Mouse (Mus musculus) stomach, postnatal 0 days (tissue): ENCODE measurements around the gene 1700061G19Rik. TPM values are rescaled to one million over a fixed set of nuclear protein-coding genes. Genes with fewer than 3 reads are reported as not detected.
A peak's percentile ranks its signal among the peaks of the same experiment; 100 is the strongest.

Source experiments
- ATAC-seq: fragments of 200-750 bp; cut with Nextera tagmentation; 2 replicates; pipeline ENCODE4 v1.8.0; 2017; ENCODE audit not compliant: low FRiP score, low TSS enrichment
- DNase-seq: peaks from one replicate; pipeline ENCODE4 v3.0.0-alpha.2; 2016; ENCODE audit warnings: low spot score
- H3K27ac ChIP-seq: fragments of 300-500 bp; sonication (generic); replicated peaks from 2 replicates; pipeline ENCODE4 v1.5.1; 2014; ENCODE audit warnings: mild to moderate bottlenecking, control low read depth
- H3K27me3 ChIP-seq: fragments of 300-500 bp; sonication (generic); 2 replicates; pipeline ENCODE4 v1.6.1; 2014; ENCODE audit warnings: low read length; ENCODE audit not compliant: control insufficient read depth, insufficient read depth
- H3K36me3 ChIP-seq: fragments of 300-500 bp; sonication (generic); 2 replicates; pipeline ENCODE4 v1.6.1; 2014; ENCODE audit warnings: low read length, mixed read lengths; ENCODE audit not compliant: control insufficient read depth, insufficient read depth
- H3K4me1 ChIP-seq: fragments of 300-500 bp; sonication (generic); replicated peaks from 2 replicates; pipeline ENCODE4 v1.6.1; 2014; ENCODE audit warnings: antibody characterized with exemption; ENCODE audit not compliant: control insufficient read depth, insufficient read depth
- H3K4me2 ChIP-seq: fragments of 300-500 bp; sonication (generic); replicated peaks from 2 replicates; pipeline ENCODE4 v1.6.1; 2014; ENCODE audit warnings: low read depth, mild to moderate bottlenecking, control low read depth, moderate library complexity
- H3K4me3 ChIP-seq: fragments of 300-500 bp; sonication (generic); 2 replicates; pipeline ENCODE4 v1.5.1; 2014; ENCODE audit warnings: low read depth, low read length, control low read depth
- H3K9ac ChIP-seq: fragments of 300-500 bp; sonication (generic); 2 replicates; pipeline ENCODE4 v1.6.1; 2014; ENCODE audit warnings: mild to moderate bottlenecking, low read length, control low read depth, mixed read lengths
- H3K9me3 ChIP-seq: fragments of 300-500 bp; sonication (generic); 2 replicates; pipeline ENCODE4 v1.6.1; 2016; ENCODE audit warnings: low read length; ENCODE audit not compliant: control insufficient read depth
- CTCF ChIP-seq: IDR thresholded peaks from 2 replicates; pipeline ENCODE4 v1.5.1; 2016; ENCODE audit warnings: antibody characterized with exemption, low read depth, mild to moderate bottlenecking, moderate library complexity
- EP300 ChIP-seq: optimal IDR thresholded peaks from 2 replicates; pipeline ENCODE3; 2016; ENCODE audit warnings: antibody characterized with exemption
- WGBS: fragments of 180-500 bp; shearing (Covaris S2); extraction: QIAGEN DNeasy Blood & Tissue Kit; methylation state at CpG from one replicate; pipeline ENCODE4 v1.1.7; 2014; 5-methylcytosine and 5-hydroxymethylcytosine counted together
- polyA plus RNA-seq: library from polyadenylated mRNA; unstranded; fragments of >200 nt; fragmentation: Nextera tagmentation; extraction: Ambion mirVana; gene quantifications from 2 replicates; pipeline ENCODE4 v1.2.1, GENCODE M21; 2015

The 1700061G19Rik gene
- polyA plus RNA-seq, 1 experiment from 2014 or later: 1.4 TPM

DNA sequence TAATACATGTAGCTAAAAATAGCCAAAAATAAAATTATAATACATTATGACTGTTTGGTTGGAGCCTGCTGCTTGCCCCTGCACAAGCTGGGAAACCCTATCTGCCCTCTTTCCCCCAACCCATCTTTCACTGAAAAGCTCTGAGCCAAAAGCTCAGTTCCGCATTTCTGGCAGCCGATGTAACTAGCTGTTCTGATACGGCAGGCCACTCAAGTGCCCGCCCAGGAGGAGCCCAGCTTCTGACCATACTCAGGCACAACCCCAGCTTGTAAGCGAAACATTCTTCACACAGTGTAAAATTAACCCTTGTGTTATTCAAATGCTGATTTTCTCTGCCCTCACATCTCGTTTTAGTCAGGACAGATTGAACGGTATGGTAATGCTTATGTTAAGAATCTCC is 16.4 kb upstream of the 1700061G19Rik start:
- ATAC-seq: peak; percentile 57; the same call in 1 of the 2 replicates
- Histone ChIP-seq H3K27me3 (no peaks in the 10 kb centered on the region), H3K36me3 (no peaks in the 10 kb centered on the region), H3K9ac (no peak overlapping the region), H3K4me1 (no peaks in the 10 kb centered on the region), H3K27ac (peak overlapping the region; percentile 80; the same call in 1 of the 2 replicates), H3K4me2 (no peak overlapping the region), H3K9me3 (no peaks in the 10 kb centered on the region), H3K4me3 (no peak overlapping the region)
- TF ChIP-seq EP300: no peak
- no peak for TF ChIP-seq CTCF
- 31% methylated on average over 7 of the region's 7 CpGs for WGBS
- DNase-seq: peak; percentile 25

DNA sequence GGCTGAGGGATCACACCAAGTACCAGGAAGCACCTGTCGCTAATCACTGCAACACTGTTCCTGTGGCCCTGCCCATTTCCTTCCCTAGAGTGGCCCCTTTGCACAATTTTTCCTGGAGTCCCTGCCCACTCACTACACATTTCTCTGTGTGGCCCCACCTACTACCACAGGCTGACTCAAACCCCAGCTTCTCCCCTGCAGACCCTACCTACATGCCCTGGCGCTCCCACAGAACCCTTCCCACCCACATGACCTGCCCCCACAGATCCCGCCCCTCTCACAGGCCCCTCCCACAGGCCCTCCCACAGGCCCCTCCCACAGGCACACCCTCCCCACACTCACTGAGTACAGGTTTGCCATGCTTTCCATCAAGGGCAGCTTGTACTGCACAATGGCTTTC is 14.1 kb upstream of the 1700061G19Rik start:
- no peaks in the 10 kb centered on the region for H3K4me1 ChIP-seq
- H3K9me3 ChIP-seq: no peaks in the 10 kb centered on the region
- WGBS: 31% methylated on average over 3 of the region's 3 CpGs
- no peaks in the 10 kb centered on the region for H3K36me3 ChIP-seq
- H3K4me2 ChIP-seq: no peak overlapping the region
- DNase-seq (peak; percentile 59), ATAC-seq (peak; percentile 71)
- no peaks in the 10 kb centered on the region for H3K27me3 ChIP-seq
- no peak for TF ChIP-seq EP300
- no peak for TF ChIP-seq CTCF
- H3K9ac ChIP-seq: no peak overlapping the region
- H3K4me3 ChIP-seq: no peak overlapping the region
- no peak overlapping the region for H3K27ac ChIP-seq

DNA sequence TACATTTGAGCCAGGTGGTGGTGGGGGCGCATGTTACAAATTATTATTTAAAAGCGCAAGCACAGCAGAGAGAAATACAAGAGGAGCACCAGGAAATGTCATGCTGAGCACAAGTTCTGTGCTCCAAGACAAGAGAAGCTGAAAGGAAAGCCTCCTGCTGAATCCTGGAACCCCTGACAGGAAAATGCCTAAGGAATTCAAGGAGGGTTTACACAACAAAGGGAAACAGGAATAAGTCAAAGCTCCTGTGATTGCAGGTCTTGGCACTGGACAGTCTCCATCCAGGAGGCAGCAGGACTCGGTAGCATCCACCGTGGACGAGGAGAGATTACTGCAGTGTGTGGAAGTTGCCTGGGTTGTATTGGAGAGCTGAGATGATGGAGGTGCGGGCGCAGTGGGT is 9.2 kb upstream of the 1700061G19Rik start:
- no peak for TF ChIP-seq EP300
- no peak for TF ChIP-seq CTCF
- no peaks in the 10 kb centered on the region for H3K27me3 ChIP-seq
- H3K9me3 ChIP-seq: no peaks in the 10 kb centered on the region
- no peaks in the 10 kb centered on the region for H3K4me1 ChIP-seq
- H3K4me3 ChIP-seq: no peak overlapping the region
- H3K9ac ChIP-seq: no peak overlapping the region
- no peak overlapping the region for H3K27ac ChIP-seq
- ATAC-seq (no peak), DNase-seq (no peak)
- no peak overlapping the region for H3K4me2 ChIP-seq
- 78% methylated on average over 7 of the region's 7 CpGs for WGBS
- no peaks in the 10 kb centered on the region for H3K36me3 ChIP-seq

DNA sequence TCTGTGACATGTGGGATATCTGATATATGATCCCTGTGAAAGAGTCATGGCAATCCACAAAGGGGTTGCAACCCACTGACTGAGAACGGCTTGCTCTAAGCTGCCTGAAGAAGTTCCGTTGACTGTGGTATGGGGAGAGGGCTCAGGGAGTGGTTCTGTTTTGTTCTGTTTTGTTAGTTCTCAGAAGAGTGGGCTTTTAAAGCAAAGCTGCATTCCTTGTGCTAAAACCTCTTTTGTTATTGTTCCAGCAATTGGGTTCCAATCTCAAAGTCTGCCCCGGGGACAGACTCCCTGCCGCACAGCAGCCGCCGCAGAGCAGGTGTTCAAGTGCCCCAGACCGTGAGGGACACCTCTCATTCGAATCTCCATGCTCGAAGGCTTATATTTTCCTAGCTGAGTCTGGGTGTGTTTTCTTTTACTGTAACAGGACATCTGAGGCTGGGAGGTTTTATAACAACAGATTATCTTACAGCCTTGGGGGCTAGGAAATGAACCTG is 5.7 kb upstream of the 1700061G19Rik start:
- no peaks in the 10 kb centered on the region for H3K36me3 ChIP-seq
- H3K4me3 ChIP-seq: no peak overlapping the region
- TF ChIP-seq EP300 (no peak), CTCF (no peak)
- no peaks in the 10 kb centered on the region for H3K27me3 ChIP-seq
- no peaks in the 10 kb centered on the region for H3K4me1 ChIP-seq
- no peaks in the 10 kb centered on the region for H3K9me3 ChIP-seq
- WGBS: 73% methylated on average over 9 of the region's 9 CpGs
- H3K9ac ChIP-seq: no peak overlapping the region
- H3K4me2 ChIP-seq: no peak overlapping the region
- DNase-seq (no peak), ATAC-seq (no peak)
- H3K27ac ChIP-seq: no peak overlapping the region

DNA sequence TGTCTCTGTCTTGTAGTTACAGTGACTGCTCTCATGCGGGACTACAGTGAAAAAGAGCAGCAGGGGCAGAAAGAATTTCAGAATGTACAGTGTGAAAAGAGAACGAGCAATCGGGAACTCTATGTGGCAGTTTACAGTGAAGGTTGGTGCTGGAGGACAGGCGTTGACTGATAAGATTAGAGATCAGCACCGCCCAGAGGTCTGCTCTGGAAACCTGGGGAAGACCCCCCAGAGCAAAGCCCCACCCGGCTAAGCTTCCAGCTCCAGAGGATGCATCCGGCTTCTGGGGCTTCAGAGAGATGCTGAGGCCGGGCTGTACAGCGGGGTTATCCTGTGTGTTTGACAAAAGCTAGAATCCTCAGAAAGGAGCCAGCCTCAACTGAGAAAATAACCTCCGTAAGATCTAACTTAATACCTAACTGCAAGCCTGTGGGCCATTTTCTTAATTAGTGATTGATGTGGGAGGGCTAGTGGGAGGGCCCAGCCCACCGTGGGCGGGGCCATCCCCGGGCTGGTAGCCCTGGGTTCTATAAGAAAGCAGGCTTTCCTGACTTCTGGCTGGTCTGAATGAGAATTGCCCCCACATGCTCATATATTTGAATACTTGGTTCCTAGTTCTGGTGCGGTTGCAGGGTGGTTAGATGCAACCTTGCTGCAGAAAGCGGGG is 4.9 kb upstream of the 1700061G19Rik start:
- H3K27ac ChIP-seq: no peak overlapping the region

DNA sequence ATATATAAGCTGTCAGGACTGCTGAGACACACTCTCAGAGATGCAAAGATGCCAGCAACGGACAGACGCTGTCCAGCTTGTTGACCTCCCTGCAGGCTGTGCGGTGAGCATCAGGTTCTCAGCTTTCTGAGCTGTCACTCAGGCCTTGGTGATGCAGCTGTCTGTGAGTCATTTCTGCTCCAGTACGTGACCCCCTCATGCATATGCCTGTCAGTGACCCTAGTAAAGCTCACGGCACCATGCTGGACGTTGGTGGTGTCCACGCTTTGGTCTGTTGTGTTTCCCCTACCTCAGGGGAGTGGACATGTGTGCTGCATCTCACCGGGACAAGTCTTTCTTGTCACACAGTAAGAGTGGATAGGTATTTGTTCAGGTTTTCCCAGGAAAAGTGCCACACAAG is 3.5 kb upstream of the 1700061G19Rik start:
- no peak overlapping the region for H3K27ac ChIP-seq
- H3K4me2 ChIP-seq: no peak overlapping the region
- no peak overlapping the region for H3K9ac ChIP-seq
- no peaks in the 10 kb centered on the region for H3K9me3 ChIP-seq
- no peak for ATAC-seq
- no peaks in the 10 kb centered on the region for H3K27me3 ChIP-seq
- H3K4me1 ChIP-seq: no peaks in the 10 kb centered on the region
- 61% methylated on average over 8 of the region's 8 CpGs for WGBS
- TF ChIP-seq CTCF: no peak
- no peak for TF ChIP-seq EP300
- DNase-seq: no peak
- no peaks in the 10 kb centered on the region for H3K36me3 ChIP-seq
- H3K4me3 ChIP-seq: no peak overlapping the region

More for the DNA sequence above, 4.9 kb upstream of the 1700061G19Rik start:
- ATAC-seq: no peak
- DNase-seq: no peak
- 62% methylated on average over 15 of the region's 15 CpGs for WGBS
- Histone ChIP-seq H3K9me3 (no peaks in the 10 kb centered on the region), H3K4me1 (no peaks in the 10 kb centered on the region), H3K27me3 (no peaks in the 10 kb centered on the region), H3K4me2 (no peak overlapping the region), H3K36me3 (no peaks in the 10 kb centered on the region), H3K4me3 (no peak overlapping the region), H3K9ac (no peak overlapping the region)
- TF ChIP-seq CTCF (no peak), EP300 (no peak)
